Mouse (Mus musculus) gastrocnemius, adult 2 months (tissue): ENCODE measurements around the gene Fibcd1. TPM values are rescaled to one million over a fixed set of nuclear protein-coding genes. Genes with fewer than 3 reads are reported as not detected.

Source experiments
- DNase-seq: peaks from one replicate; pipeline ENCODE4 v3.0.0; 2022
- H3K27ac ChIP-seq: fragments of 200-600 bp; 2 replicates; pipeline ENCODE4 v1.8.1; 2022; ENCODE audit warnings: mild to moderate bottlenecking
- H3K4me3 ChIP-seq: fragments of 200-600 bp; 2 replicates; pipeline ENCODE4 v1.8.1; 2022; ENCODE audit warnings: mild to moderate bottlenecking, moderate library complexity
- CTCF ChIP-seq: fragments of 200-600 bp; IDR thresholded peaks from 2 replicates; pipeline ENCODE4 v1.8.1; 2022; ENCODE audit warnings: antibody characterized with exemption, mild to moderate bottlenecking, moderate library complexity
- intact Hi-C: fragments of 180-260 bp; cut with DNase I; formaldehyde crosslinking; loops from one replicate; pipeline ENCODE4 v1.15.1; 2025
- total RNA-seq, 2 experiments: library from RNA; stranded (reverse); gene quantifications; 2 replicates each; pipeline ENCODE4 v1.2.3; 2021

The Fibcd1 gene
- total RNA-seq, 2 experiments from 2014 or later, result not detected

DNA sequence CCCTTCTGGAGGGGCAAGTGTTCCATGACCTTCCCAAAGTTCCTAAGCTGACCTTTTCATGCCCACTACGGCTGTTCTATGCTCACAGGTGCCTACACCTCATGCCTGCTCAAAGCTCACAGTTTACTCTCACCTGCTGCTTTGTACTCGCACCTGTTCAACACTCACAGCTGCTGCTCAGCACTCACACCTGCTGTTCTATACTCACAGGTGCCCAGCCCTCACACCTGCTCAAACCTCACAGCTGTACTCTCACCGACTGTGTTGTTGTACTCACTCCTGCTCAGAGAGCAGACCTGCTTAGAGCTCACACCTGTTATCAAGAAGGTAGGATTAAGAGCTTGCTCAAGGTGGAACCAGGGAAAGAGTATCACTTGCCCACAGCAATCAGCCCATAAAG lies 24.9 kb upstream of the Fibcd1 start:
- DNase-seq, result no peak
- Histone ChIP-seq H3K27ac (no peak overlapping the region), H3K4me3 (no peak overlapping the region)
- intact Hi-C loops, result no loop called here
- TF ChIP-seq CTCF, result no peak

DNA sequence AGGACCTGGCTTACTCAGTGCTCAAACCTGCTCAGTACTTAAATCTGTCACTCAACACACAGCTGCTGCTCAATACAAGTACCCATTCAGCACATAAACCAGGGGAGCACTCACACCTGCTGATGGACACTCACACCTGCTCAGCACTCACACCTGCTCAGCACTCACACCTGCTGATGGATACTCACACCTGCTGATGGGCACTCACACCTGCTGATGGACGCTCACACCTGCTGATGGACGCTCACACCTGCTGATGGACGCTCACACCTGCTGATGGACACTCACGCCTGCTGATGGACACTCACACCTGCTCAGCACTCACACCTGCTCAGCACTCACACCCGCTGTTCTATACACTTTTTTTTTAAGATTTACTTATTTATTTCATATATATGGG lies 23.9 kb upstream of the Fibcd1 start:
- intact Hi-C loops, result no loop called here

DNA sequence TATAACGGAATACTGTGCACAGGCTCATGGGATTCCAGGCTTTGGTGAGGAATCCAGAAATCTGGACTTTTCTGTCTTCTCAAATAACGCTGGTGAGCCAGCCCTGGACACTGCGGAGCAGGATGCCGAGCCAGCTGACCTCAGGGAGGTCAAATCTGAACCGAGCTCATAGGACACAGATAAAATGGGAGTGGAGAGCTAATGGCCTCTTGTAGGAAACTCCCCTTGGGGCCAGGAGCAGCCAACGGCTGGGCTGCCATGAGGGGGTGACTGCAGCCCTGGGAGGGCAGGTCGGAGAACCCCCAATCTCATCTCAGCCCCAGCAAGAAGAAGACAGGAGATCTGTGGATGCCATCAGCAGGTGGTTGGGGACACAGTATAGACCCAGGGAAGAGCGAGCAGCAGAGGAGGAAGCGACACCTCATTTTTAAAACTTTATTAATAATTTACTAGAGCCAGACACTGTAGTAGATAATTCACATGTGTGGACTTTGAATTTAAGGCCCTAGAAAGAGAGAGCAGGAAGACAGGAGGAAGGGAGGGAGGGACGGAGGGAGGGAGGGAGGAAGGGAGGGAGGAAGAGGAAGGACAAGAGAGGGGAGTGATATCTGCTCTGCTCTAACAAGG lies 22.8 kb upstream of the Fibcd1 start:
- TF ChIP-seq CTCF, result no peak
- intact Hi-C loops, result no loop called here
- peak; percentile 38 for DNase-seq
- Histone ChIP-seq H3K27ac (no peak overlapping the region), H3K4me3 (no peak overlapping the region)

More for the DNA sequence above, 23.9 kb upstream of the Fibcd1 start:
- Histone ChIP-seq H3K4me3 (no peak overlapping the region), H3K27ac (no peak overlapping the region)
- no peak for DNase-seq
- TF ChIP-seq CTCF, result no peak

DNA sequence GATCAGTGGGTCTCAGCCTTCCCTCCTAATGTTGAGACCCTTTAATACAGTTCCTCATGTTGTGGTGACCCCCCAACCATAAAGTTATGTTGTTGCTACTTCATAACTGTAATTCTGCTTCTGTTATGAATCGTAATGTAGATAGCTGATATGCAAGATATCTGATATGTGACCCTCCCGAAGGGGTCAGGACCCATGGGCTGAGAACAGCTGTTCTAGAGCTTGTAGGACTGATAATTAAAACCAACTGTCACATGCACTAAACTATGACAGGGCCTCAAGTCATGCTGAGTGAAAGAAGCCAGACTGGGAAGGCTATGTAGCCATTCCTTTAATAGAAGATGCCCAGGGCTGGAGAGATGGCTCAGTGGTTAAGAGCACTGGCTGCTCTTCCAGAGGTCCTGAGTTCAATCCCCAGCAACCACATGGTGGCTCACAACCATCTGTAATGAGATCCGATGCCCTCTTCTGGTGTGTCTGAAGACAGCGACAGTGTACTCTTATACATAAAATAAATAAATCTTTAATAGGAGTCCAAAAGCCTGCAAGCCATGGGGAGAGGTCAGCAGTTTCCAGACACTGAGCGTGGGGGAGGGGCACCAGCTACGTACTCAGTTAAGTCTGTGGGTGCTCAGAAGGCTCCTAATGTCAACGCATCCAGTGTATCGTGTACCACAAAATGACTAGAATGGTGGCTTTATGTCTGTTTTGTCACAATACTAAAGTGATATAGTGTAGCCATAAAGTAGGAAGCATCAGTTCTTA lies 22.1 kb upstream of the Fibcd1 start:
- no peak for DNase-seq
- TF ChIP-seq CTCF, result no peak
- Histone ChIP-seq H3K27ac (no peak overlapping the region), H3K4me3 (no peak overlapping the region)
- intact Hi-C loops, result no loop called here

DNA sequence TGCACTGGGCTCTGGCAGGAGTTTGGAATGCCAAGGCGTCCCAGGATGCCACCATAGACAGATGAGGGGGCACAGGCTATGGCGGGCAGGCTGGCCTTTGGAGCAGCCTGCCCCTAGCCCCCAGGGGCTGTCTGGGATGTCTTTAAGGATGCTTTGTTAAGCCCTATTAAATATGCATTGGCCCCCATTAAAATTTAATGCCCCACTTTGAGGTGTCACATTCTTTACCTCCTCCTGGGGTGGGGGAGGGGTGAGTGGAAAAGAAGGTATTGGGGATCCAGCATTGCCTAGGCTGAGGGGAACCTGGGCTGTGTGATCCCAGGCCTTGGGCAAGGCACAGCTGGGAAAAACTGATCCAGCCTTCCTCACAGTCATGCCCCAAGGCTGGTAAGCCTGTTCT lies 20.0 kb upstream of the Fibcd1 start:
- intact Hi-C loops, result no loop called here
- Histone ChIP-seq H3K27ac (no peak overlapping the region), H3K4me3 (no peak overlapping the region)
- no peak for DNase-seq
- TF ChIP-seq CTCF, result no peak

DNA sequence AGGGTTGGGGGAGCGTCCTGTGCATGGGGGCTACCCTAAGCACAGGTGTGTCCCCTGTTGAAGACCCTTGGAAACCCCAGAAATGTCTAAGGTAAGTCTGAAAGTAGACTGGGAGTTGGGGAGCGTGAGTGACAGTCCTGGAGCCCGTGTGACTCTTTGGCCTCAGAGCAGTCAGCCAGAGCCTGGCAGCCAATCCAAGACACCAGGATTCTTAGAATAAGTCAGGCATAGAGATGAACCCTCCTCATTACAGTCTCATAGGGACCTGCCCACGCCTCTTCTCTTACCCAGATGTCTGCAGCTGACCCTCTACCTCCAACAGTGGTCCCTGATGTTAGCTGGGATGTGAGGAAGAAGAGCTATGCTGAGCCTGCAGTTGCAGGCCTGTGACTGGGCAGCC lies 19.5 kb upstream of the Fibcd1 start:
- intact Hi-C loops, result no loop called here

DNA sequence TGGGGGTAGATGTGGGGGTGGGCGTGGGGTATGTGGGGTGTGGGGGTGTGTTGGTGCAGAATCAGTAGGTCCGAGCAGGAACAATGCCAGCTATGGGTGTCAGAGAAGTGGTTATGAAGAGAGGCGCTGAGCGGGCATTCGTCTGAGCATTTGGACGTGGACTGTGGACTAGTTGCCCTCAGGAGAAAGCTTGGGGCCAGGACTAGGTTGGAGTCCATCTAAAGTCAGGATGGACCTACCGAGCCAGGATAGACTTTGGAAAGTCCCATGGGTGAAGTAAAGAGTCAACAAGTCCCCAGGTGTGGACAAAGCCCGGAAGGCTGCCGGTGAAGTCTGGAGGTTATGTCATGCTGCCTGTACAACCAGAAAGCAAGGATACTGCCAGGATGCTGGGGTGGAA lies 19.1 kb upstream of the Fibcd1 start:
- H3K4me3 ChIP-seq, result no peak overlapping the region
- DNase-seq, result no peak
- TF ChIP-seq CTCF, result no peak

More for the DNA sequence above, 19.5 kb upstream of the Fibcd1 start:
- no peak for DNase-seq
- Histone ChIP-seq H3K27ac (no peak overlapping the region), H3K4me3 (no peak overlapping the region)
- no peak for TF ChIP-seq CTCF

DNA sequence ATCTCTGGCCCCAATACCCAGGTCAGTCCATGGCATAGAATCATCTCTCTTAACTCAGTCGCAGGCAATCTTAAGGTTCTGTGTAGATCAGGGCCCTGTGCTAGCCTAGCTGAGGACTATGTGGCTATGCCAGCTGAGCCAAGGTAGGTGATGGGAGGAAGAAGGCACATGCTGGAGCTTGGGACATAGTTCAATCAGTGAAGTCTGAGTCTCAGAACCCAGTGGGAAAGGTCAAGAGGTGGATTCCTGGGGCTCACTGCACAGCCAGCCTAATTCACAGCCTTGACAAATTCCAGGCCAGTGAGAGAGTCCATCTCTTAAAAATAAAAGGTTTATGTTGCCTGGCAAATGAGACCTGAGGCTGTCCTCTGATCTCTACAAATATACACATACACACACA lies 18.0 kb upstream of the Fibcd1 start:
- intact Hi-C loops, result no loop called here
- TF ChIP-seq CTCF, result no peak
- Histone ChIP-seq H3K4me3 (no peak overlapping the region), H3K27ac (no peak overlapping the region)
- no peak for DNase-seq

More for the DNA sequence above, 19.1 kb upstream of the Fibcd1 start:
- intact Hi-C loops, result no loop called here
- no peak overlapping the region for H3K27ac ChIP-seq

DNA sequence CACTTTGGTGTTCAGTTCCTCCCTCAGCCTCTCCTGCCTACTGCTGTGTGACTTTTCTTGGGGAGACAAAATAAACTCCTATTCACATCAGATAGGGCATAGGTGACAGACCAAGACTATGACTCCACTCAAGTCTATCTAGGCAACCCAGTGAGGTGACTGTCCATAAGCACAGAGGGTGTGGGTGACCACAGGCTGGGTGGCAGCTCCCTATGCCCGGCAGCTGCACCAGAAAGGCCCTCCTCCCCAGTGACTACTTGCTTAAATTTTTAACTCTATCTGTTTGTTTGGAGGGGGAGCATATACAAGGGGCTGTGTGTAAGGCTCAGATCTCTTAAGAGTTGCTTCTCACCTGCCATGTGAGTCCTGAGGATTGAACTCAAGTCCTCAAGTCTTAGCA lies 17.1 kb upstream of the Fibcd1 start:
- no peak for TF ChIP-seq CTCF
- intact Hi-C loops, result no loop called here
- DNase-seq, result no peak

DNA sequence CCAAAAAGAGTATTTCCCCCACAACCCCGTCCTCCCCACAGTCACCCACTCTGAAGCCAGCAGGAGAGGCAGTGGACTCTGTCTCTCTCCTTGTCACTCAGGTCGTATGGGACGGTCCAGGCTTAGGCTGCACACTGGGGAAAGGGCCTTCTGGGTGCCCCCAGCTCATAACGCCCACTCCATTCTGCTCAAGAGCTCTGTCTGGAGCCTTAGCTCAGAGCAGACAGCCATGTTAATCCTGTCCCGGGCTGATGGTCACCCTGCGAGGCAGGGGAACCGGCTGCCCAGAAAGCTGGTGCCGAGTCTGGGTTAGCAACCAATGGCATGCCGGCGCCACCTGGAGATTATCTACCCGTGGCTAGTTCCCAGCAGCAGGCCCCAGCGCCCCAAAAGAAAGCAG lies 12.7 kb upstream of the Fibcd1 start:
- intact Hi-C loops, result no loop called here
- no peak for DNase-seq
- no peak overlapping the region for H3K27ac ChIP-seq
- no peak for TF ChIP-seq CTCF
- H3K4me3 ChIP-seq, result no peak overlapping the region

More for the DNA sequence above, 17.1 kb upstream of the Fibcd1 start:
- Histone ChIP-seq H3K4me3 (no peak overlapping the region), H3K27ac (no peak overlapping the region)

DNA sequence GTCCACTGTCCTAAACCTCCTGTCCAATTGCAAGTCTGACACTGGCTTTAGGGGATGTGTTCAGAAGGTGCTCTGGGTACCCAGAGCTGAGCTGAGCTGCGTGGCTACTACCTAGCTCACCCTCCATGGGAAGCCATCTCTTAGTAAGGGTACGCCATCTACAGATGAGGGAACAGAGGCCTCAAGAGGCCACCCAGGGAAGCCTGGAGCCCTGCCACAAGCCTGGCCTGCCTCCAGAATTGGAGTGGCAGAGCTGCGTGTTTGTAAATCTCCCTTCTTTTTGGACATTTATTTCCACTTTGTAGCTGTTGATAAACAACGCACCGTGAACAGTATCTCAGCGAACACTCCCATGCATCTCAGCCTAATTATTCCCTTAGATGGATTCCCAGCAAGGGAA lies 11.4 kb upstream of the Fibcd1 start:
- Histone ChIP-seq H3K4me3 (no peak overlapping the region), H3K27ac (no peak overlapping the region)
- intact Hi-C loops, result no loop called here
- TF ChIP-seq CTCF, result no peak
- no peak for DNase-seq

DNA sequence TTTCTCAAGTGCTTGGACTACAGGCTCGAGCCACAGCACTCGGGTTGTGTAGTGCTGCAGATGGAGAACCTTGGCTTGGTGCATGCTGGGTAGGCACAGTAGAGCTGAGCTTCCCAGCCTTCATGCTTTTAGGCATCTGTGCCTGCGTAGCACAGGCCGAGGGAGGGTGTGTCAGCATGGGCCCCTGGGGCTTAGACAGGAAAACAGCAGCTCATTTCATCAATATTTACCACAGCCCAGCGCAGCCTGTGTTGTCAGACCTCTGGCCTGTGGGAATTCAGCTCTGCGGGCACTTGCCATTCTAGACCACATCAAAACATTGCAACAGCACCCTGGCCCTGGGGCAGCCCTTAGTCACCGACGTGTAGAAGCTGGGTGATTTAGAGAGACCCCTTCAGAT lies 10.2 kb upstream of the Fibcd1 start:
- no peak for TF ChIP-seq CTCF
- Histone ChIP-seq H3K27ac (no peak overlapping the region), H3K4me3 (no peak overlapping the region)
- DNase-seq, result no peak
- intact Hi-C loops, result no loop called here

DNA sequence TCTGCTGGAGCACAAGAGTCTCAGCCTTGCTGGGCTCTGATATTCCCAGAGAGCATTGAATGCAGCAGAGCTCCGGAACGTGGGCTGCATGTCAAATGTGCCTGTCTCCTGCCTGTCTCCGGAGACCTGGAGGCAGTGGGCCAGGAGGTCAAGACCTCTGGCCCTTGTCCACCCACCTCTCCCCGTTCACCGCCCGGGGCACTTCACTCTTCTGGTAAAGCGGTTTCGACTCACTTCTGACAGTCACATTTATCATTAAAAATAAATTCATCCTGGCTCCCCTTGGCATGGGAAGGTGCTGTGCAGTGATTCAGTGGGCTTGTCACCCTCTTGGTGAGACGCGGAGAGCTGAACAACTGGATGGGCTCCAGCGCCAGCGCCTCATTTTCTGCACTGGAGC lies 4.3 kb upstream of the Fibcd1 start:
- intact Hi-C loops, result no loop called here
- Histone ChIP-seq H3K4me3 (no peak overlapping the region), H3K27ac (no peak overlapping the region)
- no peak for TF ChIP-seq CTCF
- DNase-seq, result no peak

DNA sequence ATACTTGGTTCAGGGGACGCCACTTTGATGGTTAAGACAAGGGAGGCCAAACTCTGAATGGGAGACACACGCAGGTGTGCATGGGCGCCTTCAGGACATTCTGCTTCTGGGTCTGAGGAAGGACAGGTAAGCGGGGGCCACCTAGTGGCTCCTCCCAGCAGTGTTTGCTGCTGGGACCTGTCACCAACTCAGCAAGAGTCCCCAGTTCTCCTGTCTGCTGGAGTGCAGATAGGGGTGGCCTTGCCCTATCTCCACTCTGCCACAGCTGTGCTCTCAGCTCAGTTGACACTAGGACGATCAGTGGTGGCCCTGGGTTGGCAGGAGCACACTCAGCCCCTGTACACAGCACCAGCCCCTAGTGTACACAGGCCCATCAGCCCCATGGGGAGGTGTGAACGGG lies 2.1 kb upstream of the Fibcd1 start:
- Histone ChIP-seq H3K27ac (no peak overlapping the region), H3K4me3 (no peak overlapping the region)
- no peak for DNase-seq
- intact Hi-C loops, result no loop called here
- TF ChIP-seq CTCF, result peak; percentile 54
